In the genomic region with DNA sequence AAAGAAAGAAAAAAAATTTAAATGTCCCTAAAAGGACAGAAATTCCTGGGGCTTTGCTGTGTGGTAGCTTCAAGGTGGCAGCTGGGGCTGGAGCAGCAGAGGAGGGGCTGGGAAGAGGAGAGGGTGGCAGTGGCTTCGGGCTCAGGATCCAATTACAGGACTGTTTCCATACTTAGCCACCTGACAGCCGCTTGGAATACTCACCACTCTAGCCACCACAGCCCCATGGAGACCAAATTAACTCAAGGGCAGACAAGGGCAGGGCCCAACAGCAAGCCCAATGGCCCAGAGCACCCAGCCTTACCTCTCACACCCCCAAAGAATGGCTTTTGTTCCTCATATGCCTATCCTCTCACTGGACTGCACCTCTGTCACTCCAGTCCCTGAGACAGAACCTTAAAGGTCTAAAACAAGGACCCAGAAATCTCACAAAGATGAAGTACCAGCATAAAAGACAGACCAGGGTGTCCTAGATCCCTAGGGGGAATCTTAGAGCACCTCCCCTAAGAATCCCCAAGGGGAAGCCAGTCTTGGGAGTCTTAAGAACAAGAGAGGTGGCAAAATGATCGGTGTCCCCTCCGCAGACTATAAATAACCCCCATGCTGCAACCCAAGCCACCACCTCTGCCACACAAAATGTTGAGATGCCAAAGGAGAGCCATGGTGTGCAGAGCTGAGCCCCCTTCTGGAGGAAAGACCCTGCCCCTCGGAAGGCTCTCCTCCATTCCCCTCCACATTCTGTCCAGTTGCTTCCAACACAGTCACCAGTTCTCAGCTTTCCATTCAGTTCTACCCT, we compare ENCODE assay signal across 10 mouse cellular contexts. TPM values are rescaled to one million over a fixed set of nuclear protein-coding genes. Genes with fewer than 3 reads are reported as not detected.
DNase-seq lines count a peak whose midpoint lies in the region; ATAC-seq and TF ChIP-seq lines count a peak whose summit lies in the region.
"Had no signal": no experiment of that assay in that cellular context is flagged by ENCODE, and none has a peak within 500 bp of the region (broad histone marks: within the 10 kb centered on the region; RNA-seq: fewer than 3 reads in every experiment).

No protein-coding gene starts in this region.

- DNase-seq in lung, embryonic 14.5 days = no peak
- DNase-seq in lung, postnatal 10 days = no peak
- no peak for DNase-seq in layer of hippocampus, adult 8-10 months (ENCODE audit: low spot score in 2 of 2)
- no peak for DNase-seq in right cerebral cortex, postnatal 14 days
- no peak for DNase-seq in cerebellum, postnatal 10 days

- H3K9ac ChIP-seq in lung, embryonic 14.5 days = no peak overlapping the region
- no peak overlapping the region for H3K9ac ChIP-seq in embryonic facial prominence, embryonic 15.5 days
- peak overlapping the region; percentile 62 for H3K9ac ChIP-seq in heart, embryonic 15.5 days
- no peak overlapping the region for H3K9ac ChIP-seq in limb, embryonic 13.5 days

- peak overlapping the region; percentile 38; the same call in 1 of the 2 replicates for H3K27ac ChIP-seq in lung, embryonic 14.5 days (ENCODE audit: low read depth)
- peak overlapping the region; percentile 34; the same call in 1 of the 2 replicates for H3K27ac ChIP-seq in embryonic facial prominence, embryonic 15.5 days (replicated peaks)
- H3K27ac ChIP-seq in heart, embryonic 15.5 days = peak overlapping the region; percentile 97
- peak overlapping the region; percentile 33; the same call in 1 of the 2 replicates for H3K27ac ChIP-seq in limb, embryonic 13.5 days

- no peaks in the 10 kb centered on the region for H3K36me3 ChIP-seq in lung, embryonic 14.5 days (ENCODE audit: insufficient read depth)
- H3K36me3 ChIP-seq in embryonic facial prominence, embryonic 15.5 days = no peaks in the 10 kb centered on the region
- H3K36me3 ChIP-seq in heart, embryonic 15.5 days = no peaks in the 10 kb centered on the region
- H3K36me3 ChIP-seq in limb, embryonic 13.5 days = no peaks in the 10 kb centered on the region

- ATAC-seq in lung, embryonic 14.5 days (ENCODE audit: insufficient read depth) = peak; percentile 62
- ATAC-seq in embryonic facial prominence, embryonic 15.5 days (ENCODE audit: insufficient number of reproducible peaks, low FRiP score, low TSS enrichment, low read depth) = peak; percentile 78
- ATAC-seq in heart, embryonic 15.5 days (replicated peaks; ENCODE audit: insufficient number of reproducible peaks, insufficient read depth, low FRiP score, low read depth) = peak; percentile 93
- ATAC-seq in limb, embryonic 13.5 days (ENCODE audit: low FRiP score, low read depth) = peak; percentile 88
- ATAC-seq: inflammation-experienced regulatory T-cells, adult 6 months had no signal

- WGBS in lung, embryonic 14.5 days = 60% methylated on average over 5 of the region's 5 CpGs
- WGBS in embryonic facial prominence, embryonic 15.5 days = 56% methylated on average over 5 of the region's 5 CpGs
- 52% methylated on average over 5 of the region's 5 CpGs for WGBS in heart, embryonic 15.5 days
- 54% methylated on average over 5 of the region's 5 CpGs for WGBS in limb, embryonic 13.5 days

- no peak overlapping the region for H3K4me2 ChIP-seq in lung, embryonic 14.5 days
- H3K4me2 ChIP-seq in embryonic facial prominence, embryonic 15.5 days (replicated peaks) = no peak overlapping the region
- H3K4me2 ChIP-seq in heart, embryonic 15.5 days = peak overlapping the region; percentile 61
- no peak overlapping the region for H3K4me2 ChIP-seq in limb, embryonic 13.5 days (replicated peaks)

- H3K4me1 ChIP-seq in lung, embryonic 14.5 days (ENCODE audit: insufficient read depth) = no peaks in the 10 kb centered on the region
- no peaks in the 10 kb centered on the region for H3K4me1 ChIP-seq in embryonic facial prominence, embryonic 15.5 days
- peaks cover 34% of the 10 kb centered on the region for H3K4me1 ChIP-seq in heart, embryonic 15.5 days (replicated peaks)
- H3K4me1 ChIP-seq in limb, embryonic 13.5 days = peaks cover 26% of the 10 kb centered on the region

- H3K9me3 ChIP-seq in lung, embryonic 14.5 days (ENCODE audit: low read depth, low read length) = no peaks in the 10 kb centered on the region
- no peaks in the 10 kb centered on the region for H3K9me3 ChIP-seq in embryonic facial prominence, embryonic 15.5 days (replicated peaks)
- H3K9me3 ChIP-seq in heart, embryonic 15.5 days (replicated peaks) = no peaks in the 10 kb centered on the region
- H3K9me3 ChIP-seq in limb, embryonic 13.5 days = no peaks in the 10 kb centered on the region

- H3K27me3 ChIP-seq in lung, embryonic 14.5 days (ENCODE audit: insufficient read depth, low read length) = no peaks in the 10 kb centered on the region
- no peaks in the 10 kb centered on the region for H3K27me3 ChIP-seq in embryonic facial prominence, embryonic 15.5 days
- no peaks in the 10 kb centered on the region for H3K27me3 ChIP-seq in heart, embryonic 15.5 days
- H3K27me3 ChIP-seq in limb, embryonic 13.5 days = no peaks in the 10 kb centered on the region
- H3K27me3 ChIP-seq: CH12.LX had no signal

- no peak overlapping the region for H3K4me3 ChIP-seq in lung, embryonic 14.5 days (ENCODE audit: low read depth, low read length)
- no peak overlapping the region for H3K4me3 ChIP-seq in embryonic facial prominence, embryonic 15.5 days (replicated peaks)
- peak overlapping the region; percentile 58 for H3K4me3 ChIP-seq in heart, embryonic 15.5 days
- H3K4me3 ChIP-seq in limb, embryonic 13.5 days = peak overlapping the region; percentile 12; the same call in 1 of the 2 replicates

- no peak for TF ChIP-seq CTCF in lung, embryonic 14.5 days (IDR thresholded peaks at IDR 0.05; ENCODE audit: low read depth)

RNA-seq across cellular contexts. Expression of gene Srl, which starts 19.7 kb away (rescaled TPM):
- polyA plus RNA-seq in lung, embryonic 14.5 days (2014; fragmentation: Nextera tagmentation; extraction: Ambion mirVana) = 18.4 and 20.7 TPM in 2 replicates
- polyA plus RNA-seq in embryonic facial prominence, embryonic 15.5 days (2015; fragmentation: Nextera tagmentation; extraction: Ambion mirVana) = 42.1 and 52.8 TPM in 2 replicates
- polyA plus RNA-seq in heart, embryonic 15.5 days (2015; fragmentation: Nextera tagmentation; extraction: Ambion mirVana) = 227 and 253 TPM in 2 replicates
- polyA plus RNA-seq in limb, embryonic 13.5 days (2015; fragmentation: Nextera tagmentation; extraction: Ambion mirVana) = 38.7 and 41.8 TPM in 2 replicates
- 10 to 100 TPM; 10.4 to 14.5 (median 11.2) TPM for total RNA-seq in layer of hippocampus, adult 8-10 months (2022)

RNA-seq across cellular contexts. Expression of gene Tfap4, which starts 37.7 kb away (rescaled TPM):
- polyA plus RNA-seq in lung, embryonic 14.5 days (2014; fragmentation: Nextera tagmentation; extraction: Ambion mirVana) = 23.0 and 24.1 TPM in 2 replicates
- 23.6 and 24.5 TPM in 2 replicates for polyA plus RNA-seq in embryonic facial prominence, embryonic 15.5 days (2015; fragmentation: Nextera tagmentation; extraction: Ambion mirVana)
- 5.6 and 7.1 TPM in 2 replicates for polyA plus RNA-seq in heart, embryonic 15.5 days (2015; fragmentation: Nextera tagmentation; extraction: Ambion mirVana)
- polyA plus RNA-seq in limb, embryonic 13.5 days (2015; fragmentation: Nextera tagmentation; extraction: Ambion mirVana) = 24.9 and 26.3 TPM in 2 replicates
- 1 to 10 TPM; 5.8 to 7.4 (median 7.4) TPM for total RNA-seq in layer of hippocampus, adult 8-10 months (2022)

Comparison
In these comparisons a context has a peak if more than half of its experiments do, and no peak if none do; other contexts are left out.
1. H3K27ac ChIP-seq: peak in every context shown above with its lines; median percentile 97 in heart, embryonic 15.5 days; 38 in lung, embryonic 14.5 days; 34 in embryonic facial prominence, embryonic 15.5 days; 33 in limb, embryonic 13.5 days.
2. H3K4me3 ChIP-seq: peak in heart, embryonic 15.5 days (single experiment) and limb, embryonic 13.5 days (single experiment); none in lung, embryonic 14.5 days (single experiment) and embryonic facial prominence, embryonic 15.5 days (single experiment).
3. Peak in every context shown above with its lines, with median percentiles within 50 percentile points of each other: ATAC-seq.